Mouse (Mus musculus) lung, postnatal 0 days (tissue): ENCODE measurements around the gene Stxbp4.

ENCODE experiments used
- CTCF ChIP-seq: IDR thresholded peaks from 2 replicates; pipeline ENCODE4 v1.5.1; 2016; ENCODE audit warnings: antibody characterized with exemption, mild to moderate bottlenecking
- EP300 ChIP-seq: IDR thresholded peaks from 2 replicates; pipeline ENCODE4 v1.6.1; 2016; ENCODE audit warnings: antibody characterized with exemption, mild to moderate bottlenecking, control low read depth

GRCm38 (mm10) chr11:90484750-90485637 is 152.9 kb downstream of the Stxbp4 start:
- TF ChIP-seq CTCF (no peak), EP300 (no peak)
